Mouse (Mus musculus): ENCODE measurements around the gene Olfr1495. TPM values are rescaled to one million over a fixed set of nuclear protein-coding genes. Genes with fewer than 3 reads are reported as not detected.

The Olfr1495 gene
- polyA plus RNA-seq, 1 experiment from 2014 or later, result not detected

Other genes with a start within 250 kb of the Olfr1495 start
- gene Olfr1480, start 236.7 kb upstream of the Olfr1495 start, polyA plus RNA-seq (2015; fragmentation: Nextera tagmentation; extraction: Ambion mirVana), result not detected in 2 replicates
- not detected in 2 replicates for gene Olfr1484, start 181.1 kb upstream of the Olfr1495 start, polyA plus RNA-seq (2015; fragmentation: Nextera tagmentation; extraction: Ambion mirVana)
- not detected in 2 replicates for gene Olfr1487, start 147.2 kb upstream of the Olfr1495 start, polyA plus RNA-seq (2015; fragmentation: Nextera tagmentation; extraction: Ambion mirVana)
- gene Olfr1489, start 133.0 kb upstream of the Olfr1495 start, polyA plus RNA-seq (2015; fragmentation: Nextera tagmentation; extraction: Ambion mirVana), result not detected in 2 replicates
- not detected in 2 replicates for gene Olfr1490, start 113.5 kb upstream of the Olfr1495 start, polyA plus RNA-seq (2015; fragmentation: Nextera tagmentation; extraction: Ambion mirVana)
- not detected in 2 replicates for gene Olfr1491, start 67.3 kb upstream of the Olfr1495 start, polyA plus RNA-seq (2015; fragmentation: Nextera tagmentation; extraction: Ambion mirVana)
- not detected in 2 replicates for gene Olfr1493-ps1, start 41.3 kb upstream of the Olfr1495 start, polyA plus RNA-seq (2015; fragmentation: Nextera tagmentation; extraction: Ambion mirVana)
- not detected in 2 replicates for gene Olfr1494, start 24.9 kb upstream of the Olfr1495 start, polyA plus RNA-seq (2015; fragmentation: Nextera tagmentation; extraction: Ambion mirVana)
- not detected in 2 replicates for gene Olfr1496, start 13.3 kb downstream of the Olfr1495 start, polyA plus RNA-seq (2015; fragmentation: Nextera tagmentation; extraction: Ambion mirVana)
- not detected in 2 replicates for gene Olfr1497, start 33.6 kb downstream of the Olfr1495 start, polyA plus RNA-seq (2015; fragmentation: Nextera tagmentation; extraction: Ambion mirVana)
- gene Olfr1499, start 54.8 kb downstream of the Olfr1495 start, polyA plus RNA-seq (2015; fragmentation: Nextera tagmentation; extraction: Ambion mirVana), result not detected in 2 replicates
- gene Olfr1500, start 65.9 kb downstream of the Olfr1495 start, polyA plus RNA-seq (2015; fragmentation: Nextera tagmentation; extraction: Ambion mirVana), result not detected in 2 replicates
- gene Olfr1501, start 86.1 kb downstream of the Olfr1495 start, polyA plus RNA-seq (2015; fragmentation: Nextera tagmentation; extraction: Ambion mirVana), result not detected in 2 replicates
- gene Olfr1502, start 97.2 kb downstream of the Olfr1495 start, polyA plus RNA-seq (2015; fragmentation: Nextera tagmentation; extraction: Ambion mirVana), result not detected in 2 replicates
- gene Olfr1504, start 133.3 kb downstream of the Olfr1495 start, polyA plus RNA-seq (2015; fragmentation: Nextera tagmentation; extraction: Ambion mirVana), result not detected in 2 replicates
- not detected in 2 replicates for gene Olfr1505, start 148.9 kb downstream of the Olfr1495 start, polyA plus RNA-seq (2015; fragmentation: Nextera tagmentation; extraction: Ambion mirVana)